Mouse (Mus musculus) gastrocnemius, postnatal 36 days (tissue): ENCODE measurements around the gene Srp54c. TPM values are rescaled to one million over a fixed set of nuclear protein-coding genes. Genes with fewer than 3 reads are reported as not detected.

Source experiments
- DNase-seq, 2 experiments: peaks; one replicate each; pipeline ENCODE4 v3.0.0; 2022
- intact Hi-C: fragments of 180-260 bp; cut with DNase I; formaldehyde crosslinking; loops from one replicate; pipeline ENCODE4 v1.15.1; 2025
- total RNA-seq, 2 experiments: library from RNA; stranded (reverse); gene quantifications; 2 replicates each; pipeline ENCODE4 v1.2.3; 2021

The Srp54c gene
- total RNA-seq, 2 experiments from 2014 or later, result 20.6 to 25.1 TPM

GRCm38 (mm10) chr12:55308731-55309130, 78.8 kb downstream of the Srp54c start:
- intact Hi-C loops, result no loop called here
- DNase-seq, result no peak

- no peak for DNase-seq
- intact Hi-C loops, result no loop called here
Observed at GRCm38 (mm10) chr12:55309501-55309900, 79.5 kb downstream of the Srp54c start.

DNA sequence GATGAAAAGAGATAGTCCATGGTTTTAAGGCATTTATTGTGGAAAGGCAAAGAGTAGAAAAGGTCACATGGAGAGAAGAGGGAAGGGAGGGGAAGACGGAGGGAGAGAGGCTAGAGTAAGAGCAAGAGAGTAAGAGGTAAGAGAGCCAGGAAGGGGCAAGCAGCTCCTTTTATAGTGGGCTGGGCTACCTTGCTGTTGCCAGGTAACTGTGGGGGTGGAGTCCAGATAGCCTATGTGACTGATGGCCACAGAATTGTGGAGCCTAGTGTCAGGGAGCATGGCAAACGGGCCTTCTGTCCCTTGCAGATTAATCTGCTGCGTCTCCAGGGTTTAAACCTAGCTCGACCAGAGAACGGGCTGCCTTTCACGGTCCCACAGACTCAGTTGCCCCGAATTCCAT, 81.9 kb downstream of the Srp54c start:
- intact Hi-C loops, result loop anchor here (10.0 kb wide), 1 partner anchor 513 kb away; the partner anchor contains the start of gene Ralgapa1
- DNase-seq, result no peak

Other genes with a start within 250 kb of the Srp54c start
- not detected for gene Gm20403, start 243.6 kb upstream of the Srp54c start, total RNA-seq
- 1 to 10 TPM; 3.7 to 3.9 TPM for gene Baz1a, start 215.8 kb upstream of the Srp54c start, total RNA-seq
- gene 2700097O09Rik, start 150.1 kb upstream of the Srp54c start, total RNA-seq, result 1 to 10 TPM; 6.1 to 8.2 TPM
- gene Srp54a, start 149.9 kb upstream of the Srp54c start, total RNA-seq, result 10 to 100 TPM; 72.8 to 73.3 TPM
- 1 to 10 TPM; 4.3 to 7.9 TPM for gene Fam177a, start 105.7 kb upstream of the Srp54c start, total RNA-seq
- gene Srp54b, start 75.1 kb upstream of the Srp54c start, total RNA-seq, result 10 to 100 TPM; 27.9 to 37.5 TPM
- gene 1700047I17Rik2, start 30.6 kb upstream of the Srp54c start, total RNA-seq, result 1 to 10 TPM in 1 of 2 experiments, not detected in 1; 4.5 TPM
- 1 to 10 TPM; 9.0 to 9.8 TPM for gene 1110008L16Rik, start 69.4 kb downstream of the Srp54c start, total RNA-seq
- 1 to 10 TPM; 9.0 to 9.1 TPM for gene Ppp2r3c, start 72.8 kb downstream of the Srp54c start, total RNA-seq
- 100 to 1,000 TPM; 147 to 163 TPM for gene Psma6, start 154.1 kb downstream of the Srp54c start, total RNA-seq